Mouse (Mus musculus): Measurements from ENCODE around the gene Fsd1. TPM values are rescaled to one million over a fixed set of nuclear protein-coding genes. Genes with fewer than 3 reads are reported as not detected.

Fsd1 gene
- polyA plus RNA-seq, 2 experiments: 14.2 to 27.5 TPM

DNA sequence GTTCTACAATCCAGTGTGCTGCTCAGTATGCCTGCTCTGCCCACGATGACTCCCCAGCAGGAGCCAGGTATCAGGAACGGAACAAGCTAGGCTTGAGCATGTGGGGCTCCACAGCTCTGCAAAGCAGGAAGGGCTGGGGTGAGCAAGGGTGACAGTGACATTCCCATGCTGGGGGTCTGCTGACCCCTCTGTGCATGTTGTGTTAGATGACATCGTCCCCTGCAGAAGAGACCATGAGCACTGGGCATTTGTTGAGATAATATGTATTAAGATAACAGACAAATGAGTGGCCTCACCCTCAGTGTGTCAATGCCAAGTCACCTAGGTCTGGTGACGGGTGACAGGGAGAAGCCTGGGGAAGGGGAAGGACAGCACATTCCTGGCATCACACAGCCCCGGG, 38.6 kb downstream of the Fsd1 start:
- Histone ChIP-seq H3K9me3 (ENCODE audit: control insufficient read depth, low read length) (no peaks in the 10 kb centered on the region), H3K4me3 (replicated peaks; ENCODE audit: low read length) (no peak overlapping the region), H3K27ac (replicated peaks; ENCODE audit: low read depth, low read length) (no peak overlapping the region), H3K4me2 (replicated peaks; ENCODE audit: low read depth, low read length, severe bottlenecking) (no peak overlapping the region), H3K27me3 (ENCODE audit: control insufficient read depth, insufficient read depth, low read length) (no peaks in the 10 kb centered on the region), H3K9ac (ENCODE audit: low read depth, low read length, severe bottlenecking) (no peak overlapping the region), H3K4me1 (ENCODE audit: control insufficient read depth, insufficient read depth, low read length) (no peaks in the 10 kb centered on the region), H3K36me3 (ENCODE audit: control insufficient read depth, insufficient read depth, low read length) (peaks cover 43% of the 10 kb centered on the region)
- no peak for ATAC-seq (ENCODE audit: low FRiP score, low read depth)
- DNase-seq (ENCODE audit: low spot score): no peak
- no peak for TF ChIP-seq POLR2A (IDR thresholded peaks at IDR 0.05; ENCODE audit: borderline replicate concordance, extremely low read depth, insufficient read depth, insufficient read length)
- WGBS: 77% methylated on average over 5 of the region's 5 CpGs

DNA sequence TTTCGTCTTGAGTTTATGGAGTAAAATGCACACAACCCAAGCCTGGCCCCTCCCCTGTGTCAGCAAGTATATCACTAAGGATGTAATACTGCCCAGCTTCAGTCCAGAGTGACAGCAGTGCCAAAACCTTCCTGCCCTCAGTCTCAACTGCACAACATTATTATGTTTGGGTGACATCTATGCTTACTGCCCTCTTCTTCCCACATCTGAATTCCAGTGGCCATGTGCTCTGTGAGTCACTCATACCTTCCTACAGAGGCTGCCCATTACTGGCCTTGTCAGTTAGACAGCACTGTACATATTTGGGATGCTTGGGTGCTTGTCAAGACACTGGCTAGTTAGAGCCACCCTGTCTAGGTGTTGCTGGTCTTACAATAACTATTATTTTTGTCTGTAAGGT, 40.0 kb downstream of the Fsd1 start:
- Histone ChIP-seq H3K4me3 (replicated peaks; ENCODE audit: low read length) (no peak overlapping the region), H3K4me2 (replicated peaks; ENCODE audit: low read depth, low read length, severe bottlenecking) (no peak overlapping the region), H3K36me3 (ENCODE audit: control insufficient read depth, insufficient read depth, low read length) (peaks cover 47% of the 10 kb centered on the region), H3K27ac (replicated peaks; ENCODE audit: low read depth, low read length) (no peak overlapping the region), H3K4me1 (ENCODE audit: control insufficient read depth, insufficient read depth, low read length) (no peaks in the 10 kb centered on the region), H3K27me3 (ENCODE audit: control insufficient read depth, insufficient read depth, low read length) (no peaks in the 10 kb centered on the region), H3K9me3 (ENCODE audit: control insufficient read depth, low read length) (no peaks in the 10 kb centered on the region), H3K9ac (ENCODE audit: low read depth, low read length, severe bottlenecking) (no peak overlapping the region)
- DNase-seq (ENCODE audit: low spot score): no peak
- 92% methylated on average over 1 of the region's 1 CpGs for WGBS
- no peak for TF ChIP-seq POLR2A (IDR thresholded peaks at IDR 0.05; ENCODE audit: borderline replicate concordance, extremely low read depth, insufficient read depth, insufficient read length)
- ATAC-seq (ENCODE audit: low FRiP score, low read depth): no peak

DNA sequence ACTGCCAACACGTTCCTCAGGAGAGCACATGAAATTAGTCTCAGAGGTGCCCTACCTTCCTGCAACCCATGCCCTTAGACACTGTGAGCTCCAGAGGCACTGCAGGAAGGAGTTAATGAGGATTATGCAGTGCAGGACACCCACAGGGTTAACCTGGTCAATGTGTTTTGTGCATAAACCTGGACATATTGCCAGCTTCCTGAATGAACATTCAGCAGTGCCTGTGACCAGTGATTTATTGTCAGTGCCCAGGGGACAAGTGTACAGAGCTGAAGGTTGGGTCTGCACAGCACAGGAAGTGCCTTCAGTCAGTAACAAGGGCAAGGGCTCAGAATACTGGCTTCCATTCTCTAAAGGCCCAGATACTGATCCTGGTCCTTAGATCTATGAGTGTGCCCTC, 40.6 kb downstream of the Fsd1 start:
- Histone ChIP-seq H3K4me3 (replicated peaks; ENCODE audit: low read length) (no peak overlapping the region), H3K9ac (ENCODE audit: low read depth, low read length, severe bottlenecking) (no peak overlapping the region), H3K9me3 (ENCODE audit: control insufficient read depth, low read length) (no peaks in the 10 kb centered on the region), H3K4me2 (replicated peaks; ENCODE audit: low read depth, low read length, severe bottlenecking) (no peak overlapping the region), H3K36me3 (ENCODE audit: control insufficient read depth, insufficient read depth, low read length) (peaks cover 48% of the 10 kb centered on the region), H3K27ac (replicated peaks; ENCODE audit: low read depth, low read length) (no peak overlapping the region), H3K4me1 (ENCODE audit: control insufficient read depth, insufficient read depth, low read length) (no peaks in the 10 kb centered on the region), H3K27me3 (ENCODE audit: control insufficient read depth, insufficient read depth, low read length) (no peaks in the 10 kb centered on the region)
- ATAC-seq (ENCODE audit: low FRiP score, low read depth): no peak
- no peak for DNase-seq (ENCODE audit: low spot score)
- no peak for TF ChIP-seq POLR2A (IDR thresholded peaks at IDR 0.05; ENCODE audit: borderline replicate concordance, extremely low read depth, insufficient read depth, insufficient read length)
- WGBS: 29% methylated on average over 1 of the region's 1 CpGs

DNA sequence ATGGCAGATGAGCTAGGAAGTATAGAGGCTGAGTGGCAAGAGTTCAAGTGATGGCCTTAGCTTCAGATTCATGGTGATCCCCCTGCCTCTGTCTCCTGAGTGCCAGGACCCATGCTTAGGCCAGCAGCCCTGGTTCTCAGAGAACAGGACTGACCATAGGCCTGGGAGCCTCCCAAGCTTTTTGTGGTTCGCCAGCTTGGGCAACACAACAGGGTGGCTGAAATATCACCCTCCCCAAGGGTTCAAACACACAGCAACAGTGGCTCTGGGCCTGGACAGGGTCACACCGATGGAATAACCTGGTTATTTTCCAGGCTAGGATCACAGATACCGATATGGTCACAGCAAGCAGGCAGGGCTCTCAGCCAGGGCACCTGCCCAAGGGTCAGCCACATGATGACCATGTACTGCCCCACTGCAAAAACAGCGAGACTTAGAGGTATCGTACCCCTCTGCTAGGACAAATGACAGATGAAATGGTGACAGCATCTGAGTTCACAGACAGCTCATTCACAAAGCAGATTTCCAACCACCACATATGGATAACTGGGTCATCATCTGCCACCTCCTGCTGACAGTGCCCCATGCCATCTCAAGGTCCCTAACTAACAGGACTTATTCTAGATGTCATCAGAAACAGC, 41.6 kb downstream of the Fsd1 start:
- no peak overlapping the region for H3K27ac ChIP-seq (replicated peaks; ENCODE audit: low read depth, low read length)
- DNase-seq (ENCODE audit: low spot score) (no peak), ATAC-seq (ENCODE audit: low FRiP score, low read depth) (no peak)
- no peak overlapping the region for H3K4me3 ChIP-seq (replicated peaks; ENCODE audit: low read length)
- TF ChIP-seq POLR2A (IDR thresholded peaks at IDR 0.05; ENCODE audit: borderline replicate concordance, extremely low read depth, insufficient read depth, insufficient read length): no peak
- H3K4me2 ChIP-seq (replicated peaks; ENCODE audit: low read depth, low read length, severe bottlenecking): no peak overlapping the region
- no peaks in the 10 kb centered on the region for H3K9me3 ChIP-seq (ENCODE audit: control insufficient read depth, low read length)
- H3K9ac ChIP-seq (ENCODE audit: low read depth, low read length, severe bottlenecking): no peak overlapping the region
- WGBS: 84% methylated on average over 5 of the region's 5 CpGs
- peaks cover 47% of the 10 kb centered on the region for H3K36me3 ChIP-seq (ENCODE audit: control insufficient read depth, insufficient read depth, low read length)
- H3K27me3 ChIP-seq (ENCODE audit: control insufficient read depth, insufficient read depth, low read length): no peaks in the 10 kb centered on the region
- peaks cover 2% of the 10 kb centered on the region; the same call in 1 of the 2 replicates for H3K4me1 ChIP-seq (ENCODE audit: control insufficient read depth, insufficient read depth, low read length)

DNA sequence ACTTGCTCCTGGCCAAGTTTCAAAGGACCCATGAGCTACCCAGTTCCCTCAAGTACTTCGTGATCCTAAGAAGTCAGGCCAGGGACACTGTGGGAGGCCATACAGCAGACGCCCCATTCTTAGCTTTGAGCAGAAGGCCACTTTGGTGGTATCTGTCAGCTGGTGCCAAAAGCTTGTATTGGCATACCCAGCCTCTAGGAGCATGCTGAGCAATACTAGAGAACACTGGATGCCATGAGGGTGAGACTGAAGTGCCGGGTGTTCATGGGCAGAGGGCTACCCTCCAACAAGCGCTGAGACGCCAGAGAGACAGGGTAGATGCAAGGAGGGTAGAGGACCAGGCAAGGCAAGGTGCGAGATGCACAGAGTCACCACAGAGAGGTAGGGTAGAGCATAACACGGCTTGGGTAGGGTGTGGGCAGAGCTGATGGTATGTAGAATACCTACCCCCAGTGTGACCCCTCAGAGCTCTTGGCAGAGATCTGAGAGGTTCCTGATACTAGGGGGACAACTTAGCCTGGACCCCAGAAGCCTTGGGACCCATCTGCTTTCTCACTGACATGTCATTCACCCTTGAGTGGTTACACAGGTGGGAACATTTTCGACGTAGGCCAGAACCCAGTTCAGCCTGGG, 44.0 kb downstream of the Fsd1 start:
- no peak overlapping the region for H3K27ac ChIP-seq (replicated peaks; ENCODE audit: low read depth, low read length)
- TF ChIP-seq POLR2A (IDR thresholded peaks at IDR 0.05; ENCODE audit: borderline replicate concordance, extremely low read depth, insufficient read depth, insufficient read length): no peak
- no peak for ATAC-seq (ENCODE audit: low FRiP score, low read depth)
- no peaks in the 10 kb centered on the region for H3K27me3 ChIP-seq (ENCODE audit: control insufficient read depth, insufficient read depth, low read length)
- H3K9ac ChIP-seq (ENCODE audit: low read depth, low read length, severe bottlenecking): no peak overlapping the region
- no peak overlapping the region for H3K4me3 ChIP-seq (replicated peaks; ENCODE audit: low read length)
- H3K4me1 ChIP-seq (ENCODE audit: control insufficient read depth, insufficient read depth, low read length): peaks cover 12% of the 10 kb centered on the region
- peaks cover 59% of the 10 kb centered on the region for H3K36me3 ChIP-seq (ENCODE audit: control insufficient read depth, insufficient read depth, low read length)
- H3K4me2 ChIP-seq (replicated peaks; ENCODE audit: low read depth, low read length, severe bottlenecking): no peak overlapping the region
- 88% methylated on average over 9 of the region's 9 CpGs for WGBS
- no peaks in the 10 kb centered on the region for H3K9me3 ChIP-seq (ENCODE audit: control insufficient read depth, low read length)
- no peak for DNase-seq (ENCODE audit: low spot score)

Measured in limb, embryonic 14.5 days (tissue).